Mouse (Mus musculus) mesoderm, embryonic 11.5 days (tissue): Measurements from ENCODE around the gene Tom1.

Experiments used
- DNase-seq: peaks from one replicate; pipeline ENCODE4 v3.0.0-alpha.2; 2012; ENCODE audit warnings: low read depth, low spot score

Tom1 gene

GRCm38 (mm10) chr8:75088989-75089881 lies 55.7 kb downstream of the Tom1 start:
- DNase-seq: peak; percentile 92

GRCm38 (mm10) chr8:75090781-75091365 lies 57.4 kb downstream of the Tom1 start:
- DNase-seq: no peak

GRCm38 (mm10) chr8:75093399-75094156 lies 60.1 kb downstream of the Tom1 start, which contains the start of gene Hmox1:
Gene Hmox1 (plus strand): TSS chr8:75093621.
- peak; percentile 93 for DNase-seq

DNA sequence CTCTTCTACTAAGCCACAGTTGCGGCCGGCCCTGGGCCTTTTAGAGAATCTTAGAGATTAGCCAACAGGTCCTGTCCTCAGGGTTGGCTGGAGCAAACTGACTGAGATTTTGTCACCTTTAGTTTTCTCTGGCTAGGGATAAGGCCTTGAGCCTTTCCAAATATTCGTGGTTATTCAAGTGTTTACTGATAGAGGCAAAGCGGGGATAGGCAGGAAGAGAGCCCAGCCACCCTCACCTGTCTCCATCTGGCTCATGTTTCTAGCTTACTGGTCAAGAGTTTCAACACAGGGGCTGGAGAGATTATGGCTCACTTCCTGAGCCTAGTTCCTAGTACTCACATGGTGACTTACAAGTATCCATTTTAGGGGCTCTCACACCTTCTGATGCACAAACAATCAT lies 69.5 kb downstream of the Tom1 start:
- no peak for DNase-seq

- DNase-seq: no peak
Observed at GRCm38 (mm10) chr8:75103376-75103878, 69.9 kb downstream of the Tom1 start.

DNA sequence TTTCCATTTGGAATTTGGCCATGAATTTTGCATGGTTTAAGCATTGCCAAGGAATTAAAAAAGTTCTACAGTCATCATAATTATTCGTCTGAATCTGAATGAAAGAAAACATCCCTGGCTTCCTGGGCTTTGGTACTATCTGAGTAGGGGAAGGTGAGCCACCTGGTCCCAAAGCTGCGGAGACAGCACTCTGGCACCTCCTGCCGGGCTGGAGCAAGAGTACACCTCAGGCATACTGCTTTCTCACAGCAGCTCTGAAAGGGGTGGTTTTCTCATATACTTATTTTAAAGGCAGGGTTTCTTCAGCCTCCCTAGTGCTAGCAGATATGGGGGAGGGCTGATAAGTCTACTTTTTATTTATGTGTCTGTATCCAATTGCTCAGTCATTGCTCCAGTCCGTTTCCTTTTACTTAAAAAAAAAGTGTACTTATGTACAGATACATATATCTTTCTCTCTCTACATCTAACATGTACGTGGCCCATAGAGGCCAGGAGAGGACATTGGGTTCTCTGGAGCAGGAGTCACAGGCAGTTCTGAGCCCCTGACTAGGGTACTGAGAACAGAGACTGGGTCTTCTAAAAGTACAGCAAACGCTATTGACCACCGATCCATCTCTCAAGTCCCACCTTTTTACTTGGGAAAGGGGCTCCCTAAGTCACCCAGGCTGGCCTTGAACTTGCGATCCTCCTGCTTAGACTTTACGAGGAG lies 75.2 kb downstream of the Tom1 start:
- DNase-seq: peak; percentile 83

- DNase-seq: peak; percentile 100
Observed at GRCm38 (mm10) chr8:75109236-75109967, 75.9 kb downstream of the Tom1 start, which contains the start of gene Mcm5. Gene Mcm5 (plus strand): TSS chr8:75109569.

GRCm38 (mm10) chr8:75110093-75110492 lies 76.6 kb downstream of the Tom1 start:
- no peak for DNase-seq

GRCm38 (mm10) chr8:75118505-75118904 lies 85.0 kb downstream of the Tom1 start:
- DNase-seq: no peak

DNA sequence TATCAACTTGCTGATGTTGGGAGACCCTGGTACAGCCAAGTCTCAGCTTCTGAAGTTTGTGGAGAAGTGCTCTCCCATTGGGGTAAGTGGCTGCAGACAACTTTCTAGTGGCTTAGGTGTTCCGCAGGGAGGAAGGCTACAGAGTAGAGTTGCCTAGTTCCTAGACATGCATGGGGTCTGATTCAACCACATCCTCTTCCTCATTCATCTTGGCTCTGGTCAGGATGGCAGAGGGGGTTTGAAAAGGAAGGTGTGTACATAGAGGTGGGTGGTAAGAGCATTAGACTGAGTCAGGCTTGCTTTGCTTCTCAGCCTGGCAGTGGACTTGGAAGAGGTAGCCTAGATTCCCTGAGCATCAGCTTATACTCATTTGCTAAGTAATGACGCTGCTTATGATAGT lies 85.8 kb downstream of the Tom1 start:
- DNase-seq: no peak
